Mouse (Mus musculus) myocyte (in vitro differentiated cells): ENCODE results near the gene B4gat1.

Source experiments
- E2F4 ChIP-seq: IDR thresholded peaks from one replicate; pipeline ENCODE4 v1.6.1; 2011; ENCODE audit warnings: mild to moderate bottlenecking, control low read depth, moderate library complexity; ENCODE audit not compliant: insufficient read depth
- MAX ChIP-seq: IDR thresholded peaks from one replicate; pipeline ENCODE4 v1.6.1; 2011; ENCODE audit warnings: low read depth, mild to moderate bottlenecking, control low read depth
- MYOD1 ChIP-seq, 3 experiments: IDR thresholded peaks; one replicate each; pipeline ENCODE4 v1.6.1; 2011; ENCODE audit warnings: control low read depth in 2 of 3, low read depth in 2 of 3, mild to moderate bottlenecking in 2 of 3, moderate library complexity in 1 of 3; ENCODE audit not compliant: insufficient read length in 2 of 3, control insufficient read depth in 1 of 3
- POLR2A ChIP-seq: IDR thresholded peaks from one replicate; pipeline ENCODE4 v1.6.1; 2011; ENCODE audit warnings: low read depth, mild to moderate bottlenecking, control low read depth, moderate library complexity; ENCODE audit not compliant: insufficient read length
- POLR2AphosphoS2 ChIP-seq: IDR thresholded peaks from one replicate; pipeline ENCODE4 v1.6.1; 2011; ENCODE audit warnings: low read depth, control low read depth; ENCODE audit not compliant: insufficient read length
- TCF12 ChIP-seq: IDR thresholded peaks from one replicate; pipeline ENCODE4 v1.6.1; 2011; ENCODE audit warnings: mild to moderate bottlenecking, control low read depth; ENCODE audit not compliant: poor library complexity, insufficient read depth, severe bottlenecking

GRCm38 (mm10) chr19:5079279-5079678, 40.7 kb downstream of the B4gat1 start:
- TF ChIP-seq MYOD1 (IDR thresholded peaks at IDR 0.05; ENCODE audit: control insufficient read depth in 1 of 3, insufficient read length in 2 of 3, low read depth in 2 of 3) (no peak), E2F4 (no peak), TCF12 (no peak), POLR2A (no peak), MAX (no peak), POLR2AphosphoS2 (no peak)
